Mouse (Mus musculus) C2C12 (cell line): ENCODE measurements around the gene Sptbn1.

Source experiments
- CTCF ChIP-seq: IDR thresholded peaks from one replicate; pipeline ENCODE4 v1.5.1; 2011; ENCODE audit not compliant: control insufficient read depth, insufficient read depth, insufficient read length
- MAX ChIP-seq: IDR thresholded peaks from one replicate; pipeline ENCODE4 v1.6.1; 2011; ENCODE audit warnings: mild to moderate bottlenecking, control low read depth
- MYOD1 ChIP-seq: IDR thresholded peaks from one replicate; pipeline ENCODE4 v1.6.1; 2011; ENCODE audit warnings: low read depth; ENCODE audit not compliant: control insufficient read depth, insufficient read length
- MYOG ChIP-seq: IDR thresholded peaks from one replicate; pipeline ENCODE4 v1.6.1; 2011; ENCODE audit not compliant: control insufficient read depth, insufficient read length; ENCODE audit errors: extremely low read depth
- USF1 ChIP-seq: IDR thresholded peaks from one replicate; pipeline ENCODE4 v1.6.1; 2011; ENCODE audit warnings: low read depth, mild to moderate bottlenecking, control low read depth, moderate library complexity

DNA sequence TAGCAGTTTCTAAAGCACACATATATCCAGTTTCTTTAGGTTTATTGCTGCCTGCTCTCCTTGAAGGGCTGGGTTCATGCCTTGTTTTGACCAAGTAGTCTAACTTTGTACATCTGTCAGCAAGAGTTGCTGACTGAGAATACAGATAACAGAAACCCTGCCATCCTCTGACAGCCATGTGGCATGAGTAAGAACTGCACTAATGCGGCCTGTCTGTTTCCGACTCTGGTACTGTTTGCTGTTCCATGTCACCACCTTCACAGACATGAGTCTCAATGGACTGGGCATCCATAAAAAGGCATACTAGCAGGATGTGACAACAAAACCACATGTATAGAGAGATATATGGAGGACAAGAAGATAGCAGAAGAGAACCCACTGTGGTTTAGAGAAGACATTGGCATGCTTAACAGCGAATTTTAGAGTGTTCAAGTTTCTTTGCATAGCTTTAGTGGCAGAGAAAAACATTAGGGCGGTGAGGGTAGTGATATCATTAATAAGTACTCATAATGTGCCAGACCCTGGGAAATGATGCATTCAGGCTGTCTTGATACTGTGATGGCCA is 18.4 kb downstream of the Sptbn1 start:
- no peak for TF ChIP-seq MYOD1
- TF ChIP-seq CTCF: no peak
- no peak for TF ChIP-seq USF1
- no peak for TF ChIP-seq MYOG
- no peak for TF ChIP-seq MAX
